Mouse (Mus musculus) layer of hippocampus, adult 11-12 months (tissue): ENCODE results near the gene Lhx3.

ENCODE experiments used
- DNase-seq: peaks from one replicate; pipeline ENCODE4 v3.0.0; 2022; ENCODE audit warnings: low spot score

Gene Lhx3

GRCm38 (mm10) chr2:26208126-26208789, at the start of gene Lhx3:
Lhx3 (minus strand) TSS chr2:26208289.
- DNase-seq = peak; percentile 59

- no peak for DNase-seq
Observed at GRCm38 (mm10) chr2:26257315-26258096, 49.4 kb upstream of the Lhx3 start.

GRCm38 (mm10) chr2:26254816-26255215, 46.7 kb upstream of the Lhx3 start:
- DNase-seq = no peak

DNA sequence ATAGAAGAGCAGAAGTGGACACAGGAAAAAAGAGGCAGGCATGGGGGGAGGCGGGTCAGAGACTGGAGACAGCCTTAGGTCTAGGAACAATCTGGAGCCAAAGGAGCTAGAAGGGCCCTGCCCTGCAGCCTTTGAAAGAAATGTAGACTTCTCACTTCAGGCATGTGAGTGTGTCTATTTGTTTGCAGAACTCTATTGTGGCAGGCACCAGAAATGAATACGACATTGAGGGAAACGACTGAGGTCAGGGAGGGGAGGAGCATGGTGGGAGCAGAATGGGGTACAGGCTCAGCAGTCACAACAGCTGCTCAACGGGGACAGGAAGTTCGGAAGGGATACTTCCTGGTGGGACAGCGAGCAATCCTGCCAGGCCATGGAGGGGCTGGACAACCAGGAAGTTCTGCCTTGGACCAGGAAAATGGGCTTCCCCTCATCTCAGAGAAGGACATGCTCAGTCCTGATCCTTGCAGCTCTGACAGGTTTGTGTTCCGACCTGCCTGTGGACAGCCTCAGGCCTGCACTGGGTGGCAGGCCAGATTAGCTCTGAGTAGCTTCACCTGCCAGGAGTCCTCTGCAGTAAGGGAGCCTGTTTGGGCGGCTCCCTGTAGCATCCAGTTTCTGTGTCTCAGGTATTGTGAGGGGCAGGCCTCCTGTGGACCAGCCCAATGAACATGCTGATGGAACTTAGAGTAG, 44.6 kb upstream of the Lhx3 start:
- DNase-seq = no peak

GRCm38 (mm10) chr2:26247531-26247930, 39.4 kb upstream of the Lhx3 start:
- no peak for DNase-seq

GRCm38 (mm10) chr2:26240841-26241240, 32.8 kb upstream of the Lhx3 start:
- no peak for DNase-seq

- no peak for DNase-seq
Observed at GRCm38 (mm10) chr2:26240330-26240729, 32.2 kb upstream of the Lhx3 start.

DNA sequence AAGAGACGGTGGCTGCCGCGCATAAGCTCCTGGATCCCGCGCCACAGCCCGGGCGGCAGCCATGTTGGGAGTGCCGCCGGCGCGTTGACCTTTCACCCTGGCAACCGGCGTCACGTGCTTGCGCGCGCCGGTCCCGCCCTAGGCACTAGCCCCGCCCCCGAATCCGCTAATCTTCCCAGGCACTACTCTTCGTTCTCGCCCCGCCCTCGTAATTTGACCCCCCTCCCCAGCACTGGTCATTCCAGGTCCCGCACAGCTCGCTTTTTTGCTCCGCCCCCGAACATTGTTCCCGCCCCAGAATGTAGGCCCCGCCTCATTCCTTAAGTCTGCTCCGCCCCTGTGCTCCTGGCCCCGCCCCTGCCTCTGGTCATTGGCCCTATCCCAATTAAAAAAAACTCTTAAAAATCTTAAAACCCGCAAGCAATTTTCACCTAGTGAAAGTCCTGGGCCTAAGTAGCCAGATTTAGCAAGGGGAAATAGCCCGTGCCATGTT, 29.2 kb upstream of the Lhx3 start, which contains the start of gene Qsox2:
TSS of gene Qsox2 (minus strand) at position 236 of the 493 bp plus-strand sequence.
- peak; percentile 89 for DNase-seq

GRCm38 (mm10) chr2:26236681-26237289, 28.7 kb upstream of the Lhx3 start:
- DNase-seq = no peak

DNA sequence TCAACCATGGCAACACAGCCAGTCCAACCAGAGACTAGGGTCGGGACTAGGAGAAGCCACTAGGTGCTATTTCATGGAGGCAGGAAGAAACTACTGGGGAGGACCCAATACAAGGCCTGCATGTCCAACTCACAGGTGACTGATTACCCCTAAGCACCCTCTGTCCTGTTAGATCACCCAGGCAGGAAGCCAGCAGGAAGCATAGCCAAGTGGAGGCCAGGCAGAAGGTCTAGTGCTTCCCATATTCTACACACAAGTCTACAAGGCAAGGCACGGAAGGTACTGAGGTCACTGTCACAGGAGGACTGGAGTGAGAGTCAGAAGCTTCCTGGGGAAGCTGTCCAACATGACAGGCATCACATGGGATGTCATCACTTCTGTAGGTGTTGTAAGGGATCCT, 26.7 kb upstream of the Lhx3 start:
- DNase-seq = no peak

DNA sequence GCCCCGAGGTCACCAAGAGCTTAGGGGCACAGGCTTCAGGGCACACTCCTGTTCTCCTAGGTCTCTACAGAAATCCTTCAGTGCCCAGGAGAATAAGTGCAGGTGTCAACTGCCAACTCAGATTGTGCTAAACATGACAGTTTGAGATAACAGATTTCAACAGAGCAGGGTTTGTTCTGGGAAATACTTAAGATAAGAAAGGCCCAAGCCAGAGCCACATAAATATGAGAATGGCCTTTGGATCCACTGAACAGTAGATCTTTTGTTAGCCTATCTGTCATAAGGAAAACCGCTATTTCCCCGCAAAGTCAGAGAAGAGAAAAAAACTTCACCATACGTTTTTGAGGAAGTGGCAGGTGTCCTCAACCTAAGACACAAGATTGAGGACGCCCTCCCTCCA, 26.2 kb upstream of the Lhx3 start:
- no peak for DNase-seq

GRCm38 (mm10) chr2:26231366-26231765, 23.3 kb upstream of the Lhx3 start:
- DNase-seq = no peak

- no peak for DNase-seq
Observed at GRCm38 (mm10) chr2:26230253-26230652, 22.2 kb upstream of the Lhx3 start.

DNA sequence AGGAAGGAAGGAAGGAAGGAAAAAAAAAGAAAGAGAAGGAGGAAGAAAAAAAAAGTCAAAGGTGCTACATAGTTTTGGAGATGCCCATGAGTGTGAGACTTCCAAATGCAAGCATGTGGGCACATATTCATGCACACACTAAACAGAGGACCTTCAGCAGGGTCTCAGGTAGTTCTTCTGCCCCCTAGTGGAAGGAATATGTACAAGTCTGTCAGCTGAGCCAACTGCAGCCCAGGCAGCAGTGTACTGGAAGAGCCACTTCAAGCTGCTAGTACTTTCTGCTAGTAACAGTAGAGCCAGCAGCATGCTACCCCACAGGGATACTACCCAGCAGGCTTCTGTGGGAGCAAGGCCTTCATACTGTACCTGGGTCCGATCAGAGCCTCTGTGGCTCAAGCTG, 19.7 kb upstream of the Lhx3 start:
- DNase-seq = peak; percentile 62

DNA sequence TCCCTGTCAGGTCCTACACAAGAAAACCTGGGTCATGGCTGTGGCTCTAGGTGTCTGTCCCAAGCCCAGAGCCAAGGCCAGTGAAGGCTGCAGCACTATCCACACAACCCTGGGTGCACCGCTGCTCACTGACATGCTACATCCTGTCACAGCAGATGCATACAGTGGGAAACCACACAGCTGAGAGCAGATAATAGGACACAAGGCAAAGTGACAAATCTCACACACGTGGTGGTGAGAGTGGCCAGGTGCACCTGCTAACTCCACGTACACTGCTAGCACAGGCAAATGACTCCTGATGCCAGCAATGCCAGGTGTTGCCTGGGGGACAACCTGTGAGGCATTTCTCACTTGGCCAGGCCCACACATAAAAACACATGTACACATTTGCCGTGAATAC, 17.2 kb upstream of the Lhx3 start:
- DNase-seq = no peak

DNA sequence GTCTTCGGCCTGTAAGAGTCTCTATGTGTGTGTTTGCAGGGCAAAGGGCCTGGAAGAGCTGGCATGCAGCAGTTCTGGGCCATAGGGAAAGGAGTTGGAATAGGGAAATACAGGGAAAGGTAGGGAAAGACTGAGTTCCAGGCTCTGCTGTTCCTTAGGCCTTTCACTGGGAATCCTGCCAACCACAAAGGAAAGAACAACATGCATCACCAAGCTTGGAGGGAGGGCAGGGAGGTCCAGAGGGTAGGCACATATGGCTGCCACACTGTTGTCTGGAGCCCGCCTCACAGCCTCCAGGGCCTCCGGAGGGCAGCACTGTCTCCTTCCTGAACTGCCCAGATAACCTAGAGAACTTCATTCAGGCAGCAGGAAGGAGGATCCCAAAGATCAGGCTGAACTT, 15.9 kb upstream of the Lhx3 start:
- DNase-seq = no peak

GRCm38 (mm10) chr2:26214526-26214925, 6.4 kb upstream of the Lhx3 start:
- peak; percentile 35 for DNase-seq

DNA sequence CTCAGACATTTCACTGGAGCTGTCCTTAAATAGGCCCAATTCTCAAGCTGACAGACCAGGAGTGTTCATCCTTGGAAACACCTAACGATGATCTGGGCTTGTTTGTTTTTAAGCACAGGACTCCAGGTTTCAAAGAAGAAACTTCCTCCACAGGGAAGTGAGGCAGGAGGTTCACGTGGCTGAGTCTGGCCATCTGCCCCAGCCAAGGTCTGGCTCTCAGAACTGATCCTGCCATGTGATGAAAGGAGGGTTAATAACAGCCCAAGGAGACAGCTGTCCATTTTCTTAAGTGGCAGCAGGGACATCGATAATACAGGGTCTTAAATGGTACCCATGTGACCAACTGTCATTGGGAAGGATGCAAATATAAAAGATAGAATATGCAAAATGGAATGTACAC, 1.5 kb upstream of the Lhx3 start:
- no peak for DNase-seq

DNA sequence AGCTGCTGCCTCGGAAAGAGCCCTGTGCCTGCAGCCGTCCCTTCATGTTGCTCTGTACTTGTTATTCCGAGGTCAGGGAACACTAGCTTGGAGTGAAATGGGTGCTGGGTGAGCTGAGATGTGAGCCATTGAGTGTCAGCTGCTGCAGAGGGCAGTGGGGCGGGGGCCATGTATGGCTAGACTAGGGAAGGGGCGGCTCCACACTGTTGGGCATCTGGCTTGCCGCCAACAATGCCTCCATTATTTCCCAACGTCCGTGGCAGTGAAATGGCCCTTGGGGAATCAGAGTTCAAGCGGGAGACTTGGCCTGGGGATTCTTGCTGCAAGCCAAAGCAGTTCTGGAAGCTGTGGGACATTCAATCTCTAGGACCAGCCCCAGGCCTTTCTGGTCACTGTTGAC, 530 bp downstream of the Lhx3 start:
- DNase-seq = no peak

DNA sequence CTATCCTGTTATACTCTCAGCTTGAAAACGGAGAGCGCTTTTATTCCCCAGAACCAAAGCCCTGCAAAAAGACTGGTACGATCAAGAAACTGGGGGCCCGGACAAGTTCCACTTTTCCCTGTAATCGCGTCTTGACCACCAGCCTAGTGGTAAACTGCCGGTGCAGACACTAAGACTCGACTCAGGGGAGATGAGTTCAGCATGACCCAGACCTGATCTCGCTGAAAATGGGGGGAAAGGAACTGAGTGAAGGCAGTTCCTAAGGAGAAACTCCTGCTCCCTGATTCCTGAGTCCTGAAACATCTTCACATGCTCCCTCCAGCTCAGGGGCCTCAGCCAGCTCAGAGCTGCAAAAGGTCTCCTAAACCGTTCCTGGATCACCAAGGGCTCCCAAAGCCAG, 2.3 kb downstream of the Lhx3 start:
- DNase-seq = no peak

GRCm38 (mm10) chr2:26205126-26205525, 3.0 kb downstream of the Lhx3 start:
- DNase-seq = no peak

DNA sequence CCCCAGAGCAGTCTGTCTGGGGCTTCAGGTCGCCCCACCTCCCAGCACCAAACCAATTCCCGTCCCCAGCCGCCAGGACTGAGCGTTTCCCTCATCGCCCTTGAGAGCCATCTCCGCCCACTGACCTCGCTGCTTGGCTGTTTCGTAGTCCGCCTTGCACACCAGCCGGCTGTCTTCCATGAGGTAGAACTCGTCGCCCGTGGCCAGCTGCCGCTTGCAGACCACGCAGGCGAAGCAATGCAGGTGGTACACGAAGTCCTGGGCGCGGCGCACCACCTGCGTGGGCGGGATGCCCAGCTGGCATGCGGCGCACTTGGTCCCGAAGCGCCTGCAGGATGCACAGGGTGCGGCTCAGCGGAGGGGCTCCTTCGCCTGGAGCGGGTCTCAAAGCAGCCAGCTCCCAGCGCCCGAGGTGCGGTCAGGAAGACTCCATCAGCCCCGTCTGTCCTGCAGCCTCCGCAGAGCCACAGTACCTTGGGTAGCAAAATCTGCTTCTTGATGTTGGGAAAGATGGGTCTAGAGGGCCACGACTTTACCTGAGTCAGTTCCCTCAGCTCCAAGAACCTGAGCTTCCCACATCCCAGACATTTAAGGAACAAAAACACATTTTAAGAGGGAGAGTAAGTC, 5.1 kb downstream of the Lhx3 start:
- DNase-seq = peak; percentile 24
